Mouse (Mus musculus) Patski (cell line): ENCODE measurements around the gene Fam131a. TPM values are rescaled to one million over a fixed set of nuclear protein-coding genes. Genes with fewer than 3 reads are reported as not detected.

Source experiments
- ATAC-seq: fragments of 100-300 bp; one replicate; pipeline ENCODE4 v1.8.0; 2021
- CTCF ChIA-PET: fragments of 350-600 bp; sonication (Branson Sonifier 250); formaldehyde crosslinking; loops from one replicate; lab custom pipeline; 2022; ENCODE audit warnings: inconsistent platforms; lab: Charles Lee
- POLR2A ChIA-PET: fragments of 350-600 bp; sonication (Branson Sonifier 250); formaldehyde crosslinking; loops from one replicate; lab custom pipeline; 2022; ENCODE audit warnings: antibody characterized with exemption, inconsistent platforms; lab: Charles Lee
- DNase-seq: peaks from one replicate; pipeline ENCODE4 v3.0.0-alpha.2; 2011; ENCODE audit warnings: low read depth, low spot score
- H3K27me3 ChIP-seq: fragments of 371-371 bp; one replicate; pipeline ENCODE4 v1.5.1; 2021
- CTCF ChIP-seq: fragments of 100-300 bp; IDR thresholded peaks from one replicate; pipeline ENCODE4 v1.5.1; 2021
- in situ Hi-C: fragments of 300-500 bp; cut with MboI; formaldehyde crosslinking; loops from 3 replicates; pipeline ENCODE4 v1.11.1; 2018; ENCODE audit warnings: low pct_unique_long_range_greater_than_20kb, mixed read lengths
- polyA plus RNA-seq: library from polyadenylated mRNA; unstranded; gene quantifications from one replicate; pipeline ENCODE4 v1.2.3, GENCODE M21; 2021

Fam131a gene
- polyA plus RNA-seq, 1 experiment from 2014 or later, result 0.69 TPM

GRCm38 (mm10) chr16:20672965-20673705 is 19.9 kb upstream of the Fam131a start:
- ChIA-PET POLR2A (interaction anchor here (0.9 to 1.4 kb wide), 3 partner anchors 13 to 135 kb away, joined by 3 to 4 read pairs (median 4); no protein-coding TSS in a partner anchor), CTCF (no interaction called here)
- H3K27me3 ChIP-seq, result no peaks in the 10 kb centered on the region
- no peak for DNase-seq
- TF ChIP-seq CTCF, result no peak
- ATAC-seq, result peak; percentile 63
- in situ Hi-C loops, result no loop called here

GRCm38 (mm10) chr16:20673706-20674303 is 19.2 kb upstream of the Fam131a start:
- ChIA-PET CTCF (interaction anchor here (1.7 kb wide), 1 partner anchor 43 kb away, joined by 4 read pairs; the partner anchor contains the start of genes Clcn2 and Polr2h), POLR2A (interaction anchor here (1.3 kb wide), 1 partner anchor 12 kb away, joined by 4 read pairs; no protein-coding TSS in a partner anchor)
- in situ Hi-C loops, result no loop called here
- DNase-seq (no peak), ATAC-seq (no peak)
- H3K27me3 ChIP-seq, result no peaks in the 10 kb centered on the region
- TF ChIP-seq CTCF, result no peak

- TF ChIP-seq CTCF, result no peak
- ATAC-seq (no peak), DNase-seq (no peak)
- ChIA-PET POLR2A (no interaction called here), CTCF (interaction anchor here (1.7 kb wide), 1 partner anchor 42 kb away, joined by 4 read pairs; the partner anchor contains the start of genes Clcn2 and Polr2h)
- in situ Hi-C loops, result no loop called here
- H3K27me3 ChIP-seq, result no peaks in the 10 kb centered on the region
These were observed 17.8 kb upstream of the Fam131a start for GRCm38 (mm10) chr16:20675213-20675612.

GRCm38 (mm10) chr16:20676702-20677101 is 16.3 kb upstream of the Fam131a start:
- POLR2A ChIA-PET, result interaction anchor here (0.9 to 1.0 kb wide), 2 partner anchors 10 to 41 kb away, joined by 3 to 4 read pairs; partner anchors contain the start of genes Clcn2 and Polr2h
- in situ Hi-C loops, result no loop called here
- CTCF ChIA-PET, result interaction anchor here (0.8 kb wide), 1 partner anchor 9 kb away, joined by 3 read pairs; no protein-coding TSS in a partner anchor

GRCm38 (mm10) chr16:20677380-20677779 is 15.7 kb upstream of the Fam131a start:
- ATAC-seq, result no peak

More at GRCm38 (mm10) chr16:20676702-20677101, 16.3 kb upstream of the Fam131a start:
- ATAC-seq (no peak), DNase-seq (no peak)
- H3K27me3 ChIP-seq, result no peaks in the 10 kb centered on the region
- TF ChIP-seq CTCF, result no peak

GRCm38 (mm10) chr16:20677974-20678675 is 14.9 kb upstream of the Fam131a start:
- in situ Hi-C loops, result no loop called here
- ChIA-PET POLR2A (no interaction called here), CTCF (no interaction called here)

More at GRCm38 (mm10) chr16:20677380-20677779, 15.7 kb upstream of the Fam131a start:
- no peak for DNase-seq
- H3K27me3 ChIP-seq, result no peaks in the 10 kb centered on the region
- POLR2A ChIA-PET, result interaction anchor here (0.9 to 1.0 kb wide), 2 partner anchors 9 to 40 kb away, joined by 3 to 4 read pairs; partner anchors contain the start of genes Clcn2 and Polr2h
- CTCF ChIA-PET, result interaction anchor here (0.8 kb wide), 1 partner anchor 8 kb away, joined by 3 read pairs; no protein-coding TSS in a partner anchor
- TF ChIP-seq CTCF, result no peak
- in situ Hi-C loops, result no loop called here

GRCm38 (mm10) chr16:20690774-20691173 is 2.3 kb upstream of the Fam131a start:
- DNase-seq, result no peak
- no peak for ATAC-seq
- CTCF ChIA-PET, result no interaction called here
- in situ Hi-C loops, result no loop called here
- no peak for TF ChIP-seq CTCF
- no peaks in the 10 kb centered on the region for H3K27me3 ChIP-seq
- POLR2A ChIA-PET, result no interaction called here

More at GRCm38 (mm10) chr16:20677974-20678675, 14.9 kb upstream of the Fam131a start:
- no peak for TF ChIP-seq CTCF
- DNase-seq (peak; percentile 62), ATAC-seq (peak; percentile 65)
- H3K27me3 ChIP-seq, result no peaks in the 10 kb centered on the region

- no peaks in the 10 kb centered on the region for H3K27me3 ChIP-seq
- DNase-seq, result no peak
- no peak for ATAC-seq
- ChIA-PET POLR2A (no interaction called here), CTCF (interaction anchor here (1.1 kb wide), 1 partner anchor 9 kb away, joined by 3 read pairs; no protein-coding TSS in a partner anchor)
- in situ Hi-C loops, result no loop called here
- no peak for TF ChIP-seq CTCF
These were observed 1.4 kb upstream of the Fam131a start for GRCm38 (mm10) chr16:20691617-20692016.

GRCm38 (mm10) chr16:20692241-20692965 is 638 bp upstream of the Fam131a start:
- ATAC-seq (no peak), DNase-seq (no peak)
- POLR2A ChIA-PET, result no interaction called here
- TF ChIP-seq CTCF, result no peak
- CTCF ChIA-PET, result interaction anchor here (1.1 kb wide), 1 partner anchor 10 kb away, joined by 3 read pairs; no protein-coding TSS in a partner anchor
- in situ Hi-C loops, result no loop called here
- no peaks in the 10 kb centered on the region for H3K27me3 ChIP-seq
